Mouse (Mus musculus): Measurements from ENCODE around the gene Lrrc52.

DNA sequence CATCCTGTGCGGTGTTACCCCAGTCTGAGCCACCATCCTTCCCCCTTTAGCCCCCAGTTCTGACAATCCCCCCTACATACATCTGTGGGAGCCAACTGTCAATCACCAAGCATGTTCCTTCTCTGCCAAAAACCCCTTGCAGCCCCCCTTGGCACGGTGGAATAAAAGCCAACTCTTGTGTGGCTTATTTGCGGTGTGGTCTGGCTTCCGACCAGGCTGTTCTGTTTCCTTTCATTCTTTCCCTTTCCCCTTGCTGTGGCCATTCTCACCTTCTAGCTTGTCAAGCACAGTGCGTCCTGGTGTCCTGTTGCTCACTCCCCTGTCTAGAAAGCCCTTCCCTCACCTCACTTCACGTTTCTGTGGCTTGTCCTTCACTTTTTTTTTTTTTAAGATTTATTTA lies 14.1 kb downstream of the Lrrc52 start:
- TF ChIP-seq POLR2A (IDR thresholded peaks at IDR 0.05; ENCODE audit: borderline replicate concordance, extremely low read depth, insufficient read depth, insufficient read length, poor library complexity, severe bottlenecking) (no peak), CTCF (IDR thresholded peaks at IDR 0.05; ENCODE audit: borderline replicate concordance, extremely low read depth, insufficient read depth, insufficient read length) (no peak)

Measured in brain, embryonic 14.5 days (tissue).